Mouse (Mus musculus): Measurements from ENCODE around the gene Ncstn. TPM values are rescaled to one million over a fixed set of nuclear protein-coding genes. Genes with fewer than 3 reads are reported as not detected.

The Ncstn gene
- total RNA-seq, 2 experiments from 2014 or later: 25.1 to 28.8 TPM

DNA sequence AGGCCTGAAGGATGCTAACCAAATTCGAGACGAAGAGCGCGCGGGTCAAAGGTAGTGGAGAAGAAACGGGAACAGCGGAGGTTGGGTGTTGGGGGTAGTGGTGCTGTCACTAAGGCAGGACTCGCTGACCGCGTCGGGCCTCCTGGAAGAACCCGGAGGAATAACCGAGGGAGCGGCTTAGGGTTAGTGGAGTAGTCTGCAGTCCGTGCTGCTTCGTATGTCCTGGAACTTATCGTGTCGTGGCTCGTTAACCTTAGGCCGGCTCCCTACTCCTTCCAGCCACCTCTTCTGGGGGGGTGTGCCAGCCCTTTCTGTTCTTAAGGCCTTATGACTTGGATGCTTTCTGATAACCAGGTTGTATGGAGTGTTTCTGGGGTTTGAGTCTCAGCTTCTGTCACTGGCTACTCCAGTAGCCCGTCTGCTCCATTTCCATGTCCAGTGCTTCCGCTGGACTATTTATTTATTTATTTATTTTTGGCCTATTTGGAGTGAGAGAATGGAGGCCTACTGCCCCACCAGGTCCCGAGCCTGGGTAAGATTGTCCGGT is 377 bp upstream of the Ncstn start:
- DNase-seq: no peak
- intact Hi-C loops (cut with DNase I): no loop called here

DNA sequence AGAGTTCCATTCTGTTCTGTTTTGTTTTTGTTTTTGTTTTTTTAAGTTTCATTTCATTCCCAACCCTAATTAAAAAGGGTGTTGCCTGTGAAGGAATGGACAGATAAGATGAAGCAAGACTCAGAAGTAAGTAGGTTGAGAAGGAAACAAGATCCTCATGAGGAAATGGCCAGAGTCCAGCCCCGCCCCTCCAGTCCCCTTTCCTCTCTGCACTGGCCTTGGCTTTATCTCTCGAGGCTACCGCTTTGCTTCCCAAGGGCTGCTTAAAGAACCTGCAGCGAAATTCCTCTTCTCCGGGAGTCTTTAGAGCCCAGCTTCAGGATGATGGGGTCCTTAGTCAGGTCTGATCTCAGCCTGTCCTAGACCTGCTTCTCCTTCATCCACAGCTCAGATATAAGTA is 4.6 kb downstream of the Ncstn start:
- intact Hi-C loops (cut with DNase I): no loop called here
- no peak for DNase-seq

DNA sequence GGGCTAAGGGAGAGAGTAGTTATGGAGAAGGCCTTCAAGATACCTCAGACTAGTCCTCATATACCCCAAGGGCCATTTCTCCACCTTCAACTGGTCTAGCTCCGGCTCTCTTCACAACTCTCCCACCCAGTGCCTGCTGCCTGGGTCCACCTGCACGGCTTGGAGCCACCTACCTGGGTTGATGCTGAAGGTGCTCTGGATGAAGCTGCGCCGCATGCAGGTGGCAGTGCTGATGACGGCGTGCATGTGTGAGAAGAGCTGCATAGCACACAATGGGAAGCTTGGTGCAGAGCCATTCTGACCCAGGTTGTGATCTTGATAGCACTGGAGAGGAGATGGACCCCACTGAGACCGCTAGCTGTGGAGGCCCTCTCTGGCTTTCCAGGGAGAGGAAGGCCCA is 10.0 kb downstream of the Ncstn start:
- no peak for DNase-seq
- intact Hi-C loops (cut with DNase I): no loop called here

DNA sequence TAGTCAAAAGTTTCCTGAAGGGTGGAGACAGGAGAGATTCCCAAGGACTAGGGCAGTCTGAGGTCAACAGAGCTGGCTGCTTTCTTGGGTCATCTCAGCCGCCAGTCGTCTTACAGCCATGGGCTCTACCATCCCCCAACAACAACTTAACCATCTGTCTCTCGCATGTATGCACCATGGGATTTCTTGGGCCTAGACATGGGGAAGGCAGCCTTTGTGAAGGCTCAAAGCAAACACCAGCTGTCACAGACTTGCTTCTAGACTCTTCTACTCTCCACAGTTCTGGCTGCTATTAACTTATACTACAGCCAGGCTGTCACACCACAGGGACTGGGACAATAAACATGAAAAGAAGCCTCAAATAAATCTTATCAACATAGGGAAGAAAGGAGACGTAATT is 11.0 kb downstream of the Ncstn start:
- DNase-seq: no peak
- intact Hi-C loops (cut with DNase I): no loop called here

DNA sequence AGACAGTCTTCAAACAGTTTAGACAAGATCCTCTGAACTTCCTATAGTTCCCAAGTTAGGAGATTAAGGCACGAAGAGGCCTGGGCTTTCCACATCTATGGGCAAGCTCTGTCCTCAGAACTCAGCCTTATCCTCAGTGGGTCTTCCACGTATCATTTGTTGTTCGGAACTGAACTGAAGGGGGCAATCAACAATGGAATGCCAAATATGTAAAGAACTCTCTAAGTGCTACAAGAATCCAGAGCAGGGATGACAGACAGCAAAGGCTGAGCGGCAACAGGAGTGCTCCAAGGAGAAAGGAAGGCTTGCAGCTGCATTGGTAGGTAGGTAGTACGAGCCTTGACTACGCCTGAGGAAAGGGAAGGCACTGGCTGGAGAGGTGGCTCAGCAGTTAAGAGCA is 12.4 kb downstream of the Ncstn start:
- DNase-seq: no peak

DNA sequence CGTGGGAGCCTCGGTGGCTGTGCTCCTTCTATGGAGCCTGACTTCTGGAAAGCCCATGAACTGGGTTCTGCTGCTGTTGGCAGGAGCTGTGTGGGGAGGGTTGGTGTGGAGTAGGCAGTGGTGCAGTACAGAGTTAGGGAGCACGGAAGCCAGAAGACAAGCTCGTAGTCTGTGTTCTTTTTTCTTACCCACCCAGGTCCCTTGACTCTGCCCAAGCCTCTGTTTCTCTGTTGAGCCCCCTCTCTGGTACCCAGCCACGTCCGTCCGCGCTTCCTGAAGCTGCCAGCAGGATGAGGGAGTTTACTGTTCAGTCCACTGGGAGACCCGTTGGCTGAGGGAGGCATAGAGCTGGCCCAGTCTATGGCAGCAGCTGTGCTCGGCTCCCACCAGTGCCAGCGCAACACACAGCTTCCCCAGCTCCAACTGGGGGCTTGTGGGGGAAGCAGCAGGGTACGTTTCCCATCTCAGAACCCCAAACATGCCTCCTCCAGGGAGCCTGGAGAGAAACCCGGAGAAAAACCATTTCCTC is 17.9 kb downstream of the Ncstn start:
- intact Hi-C loops (cut with DNase I): no loop called here
- peak in 1 of 2 experiments; percentile 24 for DNase-seq

More for the DNA sequence above, 12.4 kb downstream of the Ncstn start:
- intact Hi-C loops (cut with DNase I): no loop called here

DNA sequence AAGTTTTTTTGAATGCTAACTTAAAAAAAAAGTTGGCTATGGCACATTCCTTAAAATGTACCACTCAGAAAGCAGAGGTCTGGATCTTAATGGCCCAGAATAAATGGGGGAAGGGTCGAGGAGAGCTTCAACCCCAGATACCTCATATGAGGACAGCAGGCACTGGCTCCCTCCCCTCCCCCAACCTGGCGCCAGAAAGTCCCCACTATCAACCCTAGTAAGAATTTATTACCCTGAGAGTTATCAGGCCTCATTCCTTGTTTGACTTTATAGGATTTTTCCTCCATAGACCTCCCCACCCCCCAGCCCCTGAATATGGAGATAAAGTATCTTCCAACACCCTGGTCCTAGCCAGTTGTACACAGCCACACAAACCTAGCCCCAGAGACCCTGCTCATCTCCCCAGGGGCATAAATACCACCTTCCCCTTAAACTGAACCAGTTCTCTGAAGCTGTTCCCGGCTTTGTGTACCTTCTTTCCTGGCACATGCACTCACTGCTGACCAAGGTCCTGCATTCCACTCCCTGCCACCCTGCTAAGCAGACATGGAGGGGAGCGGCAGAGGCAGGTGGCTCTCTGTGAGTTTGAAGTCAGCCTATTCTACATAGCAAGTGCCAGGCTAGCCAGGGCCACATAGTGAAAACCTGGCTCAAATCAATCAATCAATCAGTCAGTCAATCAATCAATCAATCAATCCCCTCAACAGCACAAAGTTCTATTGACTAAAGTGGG is 19.1 kb downstream of the Ncstn start:
- DNase-seq: no peak
- intact Hi-C loops (cut with DNase I): no loop called here

DNA sequence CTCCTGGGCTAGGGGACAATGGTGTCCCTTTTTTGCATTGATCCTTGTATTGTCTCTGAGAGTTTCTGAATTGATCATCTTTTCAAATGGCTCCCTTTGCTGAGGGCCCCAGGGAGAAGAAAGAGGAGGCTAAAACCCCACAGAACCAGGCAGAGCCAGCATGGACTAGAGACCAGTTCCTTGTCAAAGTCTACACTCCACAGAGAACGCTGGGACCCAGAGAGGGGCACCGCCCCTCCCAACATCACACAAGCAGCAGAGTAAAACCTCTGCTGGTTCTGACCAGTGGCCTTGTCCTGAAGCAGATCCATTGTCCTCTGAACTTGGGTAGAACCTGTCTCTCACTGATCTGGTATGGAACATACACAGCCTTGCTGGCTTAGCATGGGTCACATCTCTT is 20.5 kb downstream of the Ncstn start:
- DNase-seq: no peak
- intact Hi-C loops (cut with DNase I): no loop called here

DNA sequence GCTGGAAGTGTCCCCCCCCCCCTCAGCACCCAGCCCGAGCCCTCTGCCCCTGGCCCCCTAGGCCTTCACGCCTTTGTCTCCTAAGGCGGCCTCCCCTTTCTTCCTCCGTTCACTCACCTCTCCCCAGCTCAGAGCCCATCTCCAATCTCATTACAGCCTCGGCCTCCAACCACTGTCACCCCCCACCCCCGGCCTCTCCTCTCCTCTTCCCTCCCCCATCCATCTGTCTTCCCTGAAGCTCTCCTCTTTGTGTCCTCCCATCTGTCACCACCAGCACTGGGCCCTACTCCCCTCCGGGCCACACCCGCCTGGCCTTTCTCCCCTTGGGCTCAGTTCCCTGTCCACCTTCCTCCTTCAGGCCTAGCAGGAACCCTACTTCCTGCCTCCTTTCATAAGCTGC is 21.4 kb downstream of the Ncstn start:
- DNase-seq: no peak
- intact Hi-C loops (cut with DNase I): no loop called here

DNA sequence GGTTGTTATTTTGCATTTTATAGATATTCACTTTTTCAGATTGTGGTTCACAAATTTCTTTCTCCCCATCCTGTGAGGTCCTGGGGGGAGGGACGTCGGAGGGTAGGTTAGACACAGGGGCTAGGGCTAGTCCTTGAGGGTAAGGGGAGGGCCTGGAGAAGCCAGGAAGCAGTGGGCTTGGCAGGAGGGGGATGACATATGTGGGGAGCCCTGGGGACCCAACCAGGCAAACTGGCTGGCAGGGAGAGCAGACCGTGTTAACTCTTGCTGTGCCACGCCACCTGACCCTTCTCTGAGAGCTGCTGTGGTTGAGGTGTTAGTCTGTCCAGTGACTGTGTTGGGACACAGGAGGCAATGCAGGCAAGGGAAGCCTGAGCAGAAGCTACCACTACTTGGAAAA is 21.9 kb downstream of the Ncstn start:
- DNase-seq: no peak
- intact Hi-C loops (cut with DNase I): no loop called here

DNA sequence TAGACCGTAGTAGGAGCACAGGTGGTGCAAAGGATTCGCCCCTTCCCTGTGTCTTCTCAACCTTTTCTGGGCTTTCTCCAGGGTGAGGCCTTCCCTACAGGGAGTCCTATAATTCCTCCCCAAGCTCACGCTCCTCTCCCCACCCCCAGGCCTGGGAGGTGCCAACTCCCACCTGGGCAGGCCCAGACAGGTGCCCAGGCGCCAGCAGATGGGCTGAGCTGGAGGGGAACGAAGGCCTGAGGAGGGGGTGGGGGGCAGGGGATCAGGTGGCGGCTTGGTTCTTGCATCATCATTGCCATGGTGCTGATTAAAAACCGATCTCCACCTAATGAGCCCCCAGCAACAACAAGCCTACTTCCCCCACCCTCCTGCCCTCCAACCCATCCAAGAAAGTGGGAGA is 23.7 kb downstream of the Ncstn start:
- no peak for DNase-seq
- intact Hi-C loops (cut with DNase I): no loop called here

DNA sequence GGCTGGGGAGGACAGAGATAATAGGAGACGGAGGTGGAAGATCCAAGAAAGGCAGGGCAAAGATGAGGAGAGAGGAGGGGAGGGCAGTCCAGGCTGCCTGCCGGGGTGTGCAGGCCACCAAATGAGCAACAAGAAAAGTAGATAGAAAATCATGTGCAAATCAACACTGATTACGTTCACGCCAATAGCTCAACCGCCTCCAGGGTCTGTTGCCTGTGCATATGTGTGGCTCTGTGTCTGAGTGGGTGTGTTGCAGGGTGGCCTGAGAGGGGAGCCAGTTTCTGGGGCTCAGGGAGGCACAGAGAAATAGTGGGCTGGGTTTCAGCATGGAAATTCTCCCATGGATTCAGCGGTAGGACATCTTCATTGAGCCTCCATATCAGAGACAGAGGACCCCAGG is 24.3 kb downstream of the Ncstn start:
- intact Hi-C loops (cut with DNase I): no loop called here
- DNase-seq: no peak

DNA sequence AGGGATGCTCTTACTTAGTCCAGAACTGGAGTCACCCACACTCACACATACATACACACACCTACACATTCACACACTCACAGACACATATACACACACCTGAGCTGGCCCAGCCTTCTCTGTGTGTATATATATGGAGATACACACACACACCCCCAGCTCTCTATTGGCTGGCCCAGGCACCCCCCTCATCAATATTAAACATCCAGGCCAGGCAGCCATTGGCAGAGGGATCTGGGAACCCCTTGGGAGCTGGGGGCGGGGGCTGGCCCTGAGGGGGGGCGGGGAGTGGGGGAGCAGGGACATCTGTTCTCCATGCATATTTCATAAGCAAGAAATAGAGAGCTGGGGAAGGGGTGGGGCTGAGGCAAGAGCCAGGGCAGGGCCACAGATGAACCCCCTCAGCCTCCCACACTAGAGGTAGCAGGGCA is 25.1 kb downstream of the Ncstn start, which contains the start of gene Nhlh1:
Gene Nhlh1 (minus strand): TSS at position 83 of the 431 bp plus-strand sequence.
- intact Hi-C loops (cut with DNase I): no loop called here
- DNase-seq: no peak

DNA sequence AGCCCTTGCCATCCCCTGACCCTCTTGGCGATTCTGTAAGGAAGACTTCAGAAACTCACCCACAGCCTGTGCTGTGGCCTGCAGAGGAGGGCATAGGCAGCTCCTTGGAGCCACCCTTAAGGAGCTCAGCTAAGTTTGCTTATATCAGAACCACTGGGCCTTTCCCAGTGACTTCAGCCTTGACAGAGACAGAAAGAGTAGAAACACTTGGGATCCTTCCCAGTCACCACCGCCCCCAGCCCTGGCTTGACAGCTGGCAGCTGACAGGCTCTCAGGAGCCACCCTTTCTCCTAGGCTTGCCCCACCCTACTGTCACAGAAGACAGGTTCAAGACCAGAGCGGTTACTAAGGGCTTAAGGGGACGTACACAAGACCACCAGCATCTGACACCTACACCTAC is 26.3 kb downstream of the Ncstn start:
- intact Hi-C loops (cut with DNase I): no loop called here
- no peak for DNase-seq

DNA sequence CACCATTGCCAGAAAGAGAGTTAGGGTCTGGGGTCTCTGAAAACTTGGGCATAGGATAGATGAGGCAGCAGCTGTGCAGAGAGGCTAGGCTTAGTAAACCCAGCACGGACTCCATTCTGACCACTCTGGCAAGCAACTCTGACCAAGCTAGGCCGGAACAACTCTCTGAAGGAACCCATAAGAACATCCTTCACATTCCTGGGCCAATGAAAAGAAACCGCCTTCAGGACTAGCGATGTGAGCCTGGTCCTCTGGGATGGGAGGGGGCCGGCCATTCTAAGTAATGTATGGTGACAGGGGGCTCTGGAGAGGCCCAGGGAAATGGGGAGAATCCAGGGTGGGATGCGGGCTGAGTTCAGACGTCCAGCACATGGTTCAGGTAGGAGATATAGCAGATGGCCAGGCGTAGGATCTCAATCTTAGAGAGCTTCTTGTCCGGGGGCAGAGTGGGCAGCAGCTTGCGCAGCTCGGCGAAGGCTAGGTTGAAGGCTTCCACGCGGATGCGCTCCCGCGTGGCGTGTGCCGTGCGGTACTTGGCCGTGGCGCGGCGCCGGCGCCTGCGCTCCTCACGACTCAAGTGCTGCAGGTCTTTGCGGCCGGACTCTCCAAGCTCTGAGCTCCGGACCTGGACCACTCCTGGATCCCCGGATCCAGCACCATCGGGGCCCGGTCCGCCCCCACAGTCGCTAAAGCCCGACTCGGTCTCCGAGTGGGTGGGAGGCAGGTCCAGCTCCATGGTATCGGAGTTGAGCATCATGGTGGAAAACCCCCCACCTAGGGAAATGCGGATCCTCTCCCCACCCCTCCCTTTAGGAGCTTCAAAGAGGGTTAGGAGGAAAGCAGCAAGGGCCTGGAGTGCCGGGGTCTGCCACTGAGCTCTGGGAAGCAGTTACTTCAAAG is 28.8 kb downstream of the Ncstn start:
- intact Hi-C loops (cut with DNase I): loop anchor here (2.0 to 5.0 kb wide), 2 partner anchors 13 to 64 kb away; no protein-coding TSS in a partner anchor

DNA sequence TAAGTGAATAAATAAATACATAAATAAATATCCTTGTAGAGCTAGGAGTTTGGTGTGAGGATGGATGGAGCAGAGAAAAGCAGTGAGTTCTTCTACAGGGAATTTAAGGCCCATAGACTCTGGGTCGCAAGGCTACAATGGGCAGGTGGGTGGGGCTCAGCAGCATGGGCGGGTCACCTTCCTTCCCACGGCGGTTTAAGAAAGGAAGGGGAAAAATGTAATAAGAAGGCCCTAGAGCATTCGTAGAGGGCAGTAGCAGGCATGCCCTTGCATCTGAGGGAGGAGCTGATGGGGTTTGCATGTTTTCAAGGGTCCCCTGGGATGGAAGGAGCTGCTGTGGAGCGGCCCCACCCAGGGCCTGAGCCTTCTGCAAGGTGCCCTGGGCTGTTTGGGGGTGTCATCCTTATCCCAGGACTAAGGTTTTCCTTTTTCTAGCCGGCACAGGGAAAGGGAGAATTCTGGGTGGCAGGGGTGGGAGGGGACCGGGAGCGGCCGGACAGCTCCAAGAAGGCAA is 29.8 kb downstream of the Ncstn start:
- intact Hi-C loops (cut with DNase I): loop anchor here (2.0 to 5.0 kb wide), 2 partner anchors 14 to 64 kb away; no protein-coding TSS in a partner anchor
- no peak for DNase-seq

More for the DNA sequence above, 28.8 kb downstream of the Ncstn start:
- DNase-seq: no peak

DNA sequence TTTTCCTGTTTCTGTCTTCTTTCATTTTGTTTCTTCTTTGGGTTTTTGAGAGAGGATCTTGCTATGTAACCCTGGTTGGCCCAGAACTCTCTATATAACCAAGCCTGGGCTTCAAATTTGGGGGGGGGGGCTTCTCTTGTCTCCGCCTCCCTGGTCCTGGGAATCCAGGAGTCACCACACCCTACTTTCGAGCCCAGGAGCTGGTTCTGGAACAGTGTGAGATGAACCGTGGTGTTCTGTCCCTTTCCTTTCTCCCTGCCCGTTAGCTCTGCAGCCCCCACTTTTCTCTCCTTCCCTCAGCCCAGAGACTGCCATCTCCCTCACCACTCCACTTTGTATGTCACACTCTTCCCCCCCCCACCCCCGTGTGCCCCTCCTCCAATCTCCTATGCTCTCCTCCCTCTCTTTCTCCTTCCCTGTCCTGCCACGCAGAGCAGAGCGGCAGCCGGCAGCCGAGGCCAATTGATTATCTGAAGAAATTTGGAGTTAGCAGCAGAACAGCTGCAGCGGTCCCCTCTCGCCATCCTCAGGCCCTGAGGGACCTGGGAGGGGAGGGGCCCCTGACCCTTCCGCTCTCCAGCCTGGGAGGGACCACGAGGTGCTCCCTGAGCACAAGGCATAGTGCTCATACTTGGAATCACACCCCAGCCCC is 33.3 kb downstream of the Ncstn start:
- intact Hi-C loops (cut with DNase I): loop anchor here (5.0 kb wide), 2 partner anchors 273 to 308 kb away; no protein-coding TSS in a partner anchor
- DNase-seq: no peak

DNA sequence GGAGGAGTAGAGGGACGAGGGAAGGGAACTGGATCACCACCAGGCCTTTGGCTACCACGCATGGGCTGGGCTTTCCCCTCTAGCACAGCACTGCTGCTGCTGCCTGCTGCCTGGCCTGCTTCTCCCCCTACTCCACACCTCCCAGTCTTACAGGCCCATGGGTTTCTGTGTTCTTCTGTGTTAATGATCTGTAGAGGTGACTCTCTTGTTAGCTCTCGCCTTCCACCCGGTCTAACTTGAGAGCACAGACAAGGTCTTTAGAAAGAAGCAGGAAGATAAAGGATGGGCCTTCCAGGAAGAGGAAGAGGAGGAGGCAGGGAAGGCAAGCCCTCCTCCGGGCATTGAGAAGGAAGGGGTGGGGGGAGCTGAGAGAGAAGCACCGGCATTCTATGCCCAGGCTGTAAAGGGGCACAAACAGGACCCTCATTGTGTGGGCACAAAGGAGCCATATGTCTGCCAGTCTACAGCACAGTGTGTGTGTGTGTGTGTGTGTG is 34.3 kb downstream of the Ncstn start:
- no peak for DNase-seq

DNA sequence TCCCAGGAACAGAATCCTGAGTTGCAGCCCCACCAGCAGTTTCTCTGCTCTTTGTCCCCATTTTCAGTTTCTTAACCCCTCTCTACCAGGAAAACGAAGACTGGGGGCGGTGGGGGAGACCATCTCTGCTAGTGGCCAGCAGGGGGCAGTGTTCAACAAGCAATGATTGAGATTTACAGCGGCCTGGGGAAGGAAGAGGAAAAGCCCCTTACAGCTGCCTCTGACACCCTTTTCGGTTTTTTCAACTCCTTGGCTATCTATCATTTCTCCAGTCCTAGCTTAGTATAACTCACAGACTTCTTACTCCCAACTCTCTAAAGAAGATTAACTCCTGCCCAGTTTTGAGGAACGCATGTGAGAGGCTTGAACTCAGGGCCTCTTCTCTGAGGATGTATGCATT is 35.7 kb downstream of the Ncstn start:
- intact Hi-C loops (cut with DNase I): loop anchor here (5.0 kb wide), 2 partner anchors 275 to 310 kb away; no protein-coding TSS in a partner anchor
- DNase-seq: peak; percentile 43 to 46

More for the DNA sequence above, 34.3 kb downstream of the Ncstn start:
- intact Hi-C loops (cut with DNase I): loop anchor here (5.0 kb wide), 2 partner anchors 274 to 309 kb away; no protein-coding TSS in a partner anchor

DNA sequence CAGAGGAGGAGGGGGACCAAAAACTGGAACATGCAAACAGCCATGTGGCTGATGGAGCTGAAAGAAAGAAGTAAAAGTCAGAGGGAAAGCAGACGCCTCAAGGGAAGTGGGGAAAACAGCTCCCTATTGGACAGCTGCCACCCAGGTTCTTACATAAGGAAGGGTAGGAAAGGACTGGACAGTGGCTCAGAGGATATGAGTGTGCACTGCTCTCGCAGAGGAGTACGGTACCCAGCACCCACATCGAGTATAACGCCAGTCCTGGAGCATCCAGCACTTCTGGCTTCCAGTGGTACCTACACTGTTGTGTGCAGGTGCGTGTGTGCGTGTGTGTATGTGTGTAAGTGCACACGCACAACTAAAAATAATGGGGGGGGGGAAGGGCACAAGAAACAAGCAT is 36.2 kb downstream of the Ncstn start:
- no peak for DNase-seq
- intact Hi-C loops (cut with DNase I): loop anchor here (5.0 kb wide), 2 partner anchors 276 to 311 kb away; no protein-coding TSS in a partner anchor

Data from gastrocnemius, postnatal 36 days (tissue).